In genomic region chr15:78493401-78494010, GRCm38 (mm10) we compare ENCODE assay signal across 22 mouse cellular contexts. TPM values are rescaled to one million over a fixed set of nuclear protein-coding genes. Genes with fewer than 3 reads are reported as not detected.
DNase-seq lines count a peak whose midpoint lies in the region; ATAC-seq and TF ChIP-seq lines count a peak whose summit lies in the region.
"Had no signal": no experiment of that assay in that cellular context is flagged by ENCODE, and none has a peak within 500 bp of the region (broad histone marks: within the 10 kb centered on the region; RNA-seq: fewer than 3 reads in every experiment).

No protein-coding gene starts in this region.

- WGBS in hindbrain, postnatal 0 days = 76% methylated on average over 10 of the region's 10 CpGs
- WGBS in hindbrain, embryonic 16.5 days = 71% methylated on average over 10 of the region's 10 CpGs
- WGBS in kidney, embryonic 14.5 days = 54% methylated on average over 10 of the region's 10 CpGs

- H3K4me1 ChIP-seq in hindbrain, postnatal 0 days (ENCODE audit: insufficient read depth, low read length) = no peaks in the 10 kb centered on the region
- no peaks in the 10 kb centered on the region for H3K4me1 ChIP-seq in hindbrain, embryonic 16.5 days (ENCODE audit: control insufficient read depth, insufficient read depth, low read depth, low read length)
- no peaks in the 10 kb centered on the region for H3K4me1 ChIP-seq in kidney, embryonic 14.5 days (ENCODE audit: control insufficient read depth, insufficient read depth, low read length)
- H3K4me1 ChIP-seq: forebrain, embryonic 12.5 days; midbrain, embryonic 12.5 days had no signal

- H3K36me3 ChIP-seq in hindbrain, postnatal 0 days (ENCODE audit: insufficient read depth, low read length) = no peaks in the 10 kb centered on the region
- no peaks in the 10 kb centered on the region for H3K36me3 ChIP-seq in hindbrain, embryonic 16.5 days (ENCODE audit: control insufficient read depth, insufficient read depth, low read length)
- H3K36me3 ChIP-seq in kidney, embryonic 14.5 days (ENCODE audit: control insufficient read depth, insufficient read depth, low read length) = no peaks in the 10 kb centered on the region
- H3K36me3 ChIP-seq: forebrain, embryonic 12.5 days; midbrain, embryonic 12.5 days had no signal

- ATAC-seq in hindbrain, postnatal 0 days = peak; percentile 40; the same call in 1 of the 2 replicates
- no peak for ATAC-seq in hindbrain, embryonic 16.5 days
- ATAC-seq in kidney, embryonic 14.5 days (ENCODE audit: low FRiP score, low TSS enrichment) = no peak

- no peak for TF ChIP-seq CTCF in hindbrain, postnatal 0 days (IDR thresholded peaks at IDR 0.05; ENCODE audit: low read depth)

- H3K4me3 ChIP-seq in hindbrain, postnatal 0 days (ENCODE audit: low read length) = no peak overlapping the region
- H3K4me3 ChIP-seq in hindbrain, embryonic 16.5 days (ENCODE audit: low read length) = no peak overlapping the region
- H3K4me3 ChIP-seq in kidney, embryonic 14.5 days (ENCODE audit: low read length) = no peak overlapping the region
- H3K4me3 ChIP-seq: forebrain, embryonic 12.5 days; midbrain, embryonic 12.5 days had no signal

- H3K9ac ChIP-seq in hindbrain, postnatal 0 days (replicated peaks; ENCODE audit: low read length) = no peak overlapping the region
- no peak overlapping the region for H3K9ac ChIP-seq in hindbrain, embryonic 16.5 days (ENCODE audit: low read depth, low read length)
- H3K9ac ChIP-seq in kidney, embryonic 14.5 days (ENCODE audit: low read depth, low read length) = no peak overlapping the region
- H3K9ac ChIP-seq: forebrain, embryonic 12.5 days; midbrain, embryonic 12.5 days had no signal

- no peaks in the 10 kb centered on the region for H3K27me3 ChIP-seq in hindbrain, postnatal 0 days (ENCODE audit: insufficient read depth, low read length)
- no peaks in the 10 kb centered on the region for H3K27me3 ChIP-seq in hindbrain, embryonic 16.5 days (replicated peaks; ENCODE audit: control insufficient read depth, insufficient read depth, low read length)
- H3K27me3 ChIP-seq in kidney, embryonic 14.5 days (ENCODE audit: control insufficient read depth, insufficient read depth, low read length) = no peaks in the 10 kb centered on the region
- H3K27me3 ChIP-seq: forebrain, embryonic 12.5 days; midbrain, embryonic 12.5 days had no signal

- no peak overlapping the region for H3K27ac ChIP-seq in hindbrain, postnatal 0 days
- no peak overlapping the region for H3K27ac ChIP-seq in hindbrain, embryonic 16.5 days (ENCODE audit: low read depth, low read length)
- H3K27ac ChIP-seq in kidney, embryonic 14.5 days (ENCODE audit: low read depth, low read length) = no peak overlapping the region
- H3K27ac ChIP-seq: forebrain, embryonic 12.5 days; midbrain, embryonic 12.5 days had no signal

- H3K9me3 ChIP-seq in hindbrain, postnatal 0 days (ENCODE audit: low read length) = no peaks in the 10 kb centered on the region
- no peaks in the 10 kb centered on the region for H3K9me3 ChIP-seq in hindbrain, embryonic 16.5 days (ENCODE audit: control insufficient read depth, low read length)
- no peaks in the 10 kb centered on the region for H3K9me3 ChIP-seq in kidney, embryonic 14.5 days (ENCODE audit: control insufficient read depth, low read length)
- H3K9me3 ChIP-seq: forebrain, embryonic 12.5 days; midbrain, embryonic 12.5 days had no signal

- H3K4me2 ChIP-seq in hindbrain, postnatal 0 days (ENCODE audit: low read depth, low read length) = no peak overlapping the region
- no peak overlapping the region for H3K4me2 ChIP-seq in hindbrain, embryonic 16.5 days (ENCODE audit: low read length)
- no peak overlapping the region for H3K4me2 ChIP-seq in kidney, embryonic 14.5 days (replicated peaks; ENCODE audit: low read depth, low read length)
- H3K4me2 ChIP-seq: forebrain, embryonic 12.5 days; heart, embryonic 11.5 days; midbrain, embryonic 12.5 days had no signal

- DNase-seq in hindbrain, postnatal 0 days (ENCODE audit: low spot score) = no peak
- peak; percentile 86 for DNase-seq in CD4-positive, CD25-positive, alpha-beta regulatory T cell, adult 2 months (ENCODE audit: low read depth, low spot score)
- peak; percentile 63 for DNase-seq in T-cell, adult 2 months (ENCODE audit: low spot score)
- peak; percentile 63 for DNase-seq in naive thymus-derived CD4-positive, alpha-beta T cell, adult 2 months (ENCODE audit: low read depth)
- no peak for DNase-seq in urinary bladder, postnatal 4 days (ENCODE audit: low spot score in 2 of 2)
- DNase-seq in right cerebral cortex, postnatal 10 days (ENCODE audit: low spot score in 2 of 2) = no peak
- DNase-seq: adrenal gland, postnatal 36 days; B cell, adult 2 months; cerebellum, adult 9-11 months; gastrocnemius, postnatal 25 days; kidney, adult 9 months; layer of hippocampus, postnatal 36 days; liver; lung, adult 18-20 months; lung, postnatal 36 days had no signal

RNA-seq across cellular contexts. Expression of gene Il2rb, which starts 1.6 kb away (rescaled TPM):
- 0.10 and 0.29 TPM in 2 replicates for total RNA-seq in hindbrain, postnatal 0 days (2014; rRNA removed)
- polyA plus RNA-seq in hindbrain, postnatal 0 days (2015; fragmentation: Nextera tagmentation; extraction: Ambion mirVana) = 0.40 and 0.58 TPM in 2 replicates
- polyA plus RNA-seq in hindbrain, embryonic 16.5 days (2015; fragmentation: Nextera tagmentation; extraction: Ambion mirVana) = 0.26 and 0.37 TPM in 2 replicates
- 0.07 and 0.60 TPM in 2 replicates for polyA plus RNA-seq in kidney, embryonic 14.5 days (2014; fragmentation: Nextera tagmentation; extraction: Ambion mirVana)
- total RNA-seq: gastrocnemius, postnatal 25 days had no signal
- polyA plus RNA-seq: forebrain, embryonic 12.5 days; heart, embryonic 11.5 days; midbrain, embryonic 12.5 days had no signal

RNA-seq across cellular contexts. Expression of gene Tmprss6, which starts 25.1 kb away (rescaled TPM):
- total RNA-seq in hindbrain, postnatal 0 days (2014; rRNA removed) = 0.25 and 0.42 TPM in 2 replicates
- 0.32 and 0.44 TPM in 2 replicates for polyA plus RNA-seq in hindbrain, postnatal 0 days (2015; fragmentation: Nextera tagmentation; extraction: Ambion mirVana)
- 0.29 and 0.51 TPM in 2 replicates for polyA plus RNA-seq in hindbrain, embryonic 16.5 days (2015; fragmentation: Nextera tagmentation; extraction: Ambion mirVana)
- polyA plus RNA-seq in kidney, embryonic 14.5 days (2014; fragmentation: Nextera tagmentation; extraction: Ambion mirVana) = 0.34 and 0.49 TPM in 2 replicates
- total RNA-seq: gastrocnemius, postnatal 25 days; hematopoietic stem cell, adult 5-6 weeks had no signal

RNA-seq across cellular contexts. Expression of gene C1qtnf6, which starts 37.7 kb away (rescaled TPM):
- total RNA-seq in hindbrain, postnatal 0 days (2014; rRNA removed) = 3.1 and 6.1 TPM in 2 replicates
- 10.0 and 10.2 TPM in 2 replicates for polyA plus RNA-seq in hindbrain, postnatal 0 days (2015; fragmentation: Nextera tagmentation; extraction: Ambion mirVana)
- polyA plus RNA-seq in hindbrain, embryonic 16.5 days (2015; fragmentation: Nextera tagmentation; extraction: Ambion mirVana) = 9.9 and 11.6 TPM in 2 replicates
- polyA plus RNA-seq in kidney, embryonic 14.5 days (2014; fragmentation: Nextera tagmentation; extraction: Ambion mirVana) = 26.0 and 31.9 TPM in 2 replicates

RNA-seq across cellular contexts. Expression of gene Sstr3, which starts 51.0 kb away (rescaled TPM):
- total RNA-seq in hindbrain, postnatal 0 days (2014; rRNA removed) = 3.1 and 4.0 TPM in 2 replicates
- 0.97 and 1.0 TPM in 2 replicates for polyA plus RNA-seq in hindbrain, postnatal 0 days (2015; fragmentation: Nextera tagmentation; extraction: Ambion mirVana)
- 0.95 and 1.1 TPM in 2 replicates for polyA plus RNA-seq in hindbrain, embryonic 16.5 days (2015; fragmentation: Nextera tagmentation; extraction: Ambion mirVana)
- polyA plus RNA-seq in kidney, embryonic 14.5 days (2014; fragmentation: Nextera tagmentation; extraction: Ambion mirVana) = 0.21 and 0.23 TPM in 2 replicates
- total RNA-seq: gastrocnemius, postnatal 25 days; hematopoietic stem cell, adult 5-6 weeks; MEL had no signal

Comparison
In these comparisons a context has a peak if more than half of its experiments do, and no peak if none do; other contexts are left out.
1. DNase-seq: peak in CD4-positive, CD25-positive, alpha-beta regulatory T cell, adult 2 months (single experiment), T-cell, adult 2 months (single experiment) and naive thymus-derived CD4-positive, alpha-beta T cell, adult 2 months (single experiment); none in hindbrain, postnatal 0 days (single experiment), urinary bladder, postnatal 4 days (0 of 2) and right cerebral cortex, postnatal 10 days (0 of 2).